Mouse (Mus musculus) embryonic facial prominence, embryonic 13.5 days (tissue): ENCODE data around the gene Bnip2. TPM values are rescaled to one million over a fixed set of nuclear protein-coding genes. Genes with fewer than 3 reads are reported as not detected.

Experiments
- ATAC-seq: fragments of 200-750 bp; cut with Nextera tagmentation; 2 replicates; pipeline ENCODE4 v1.8.0; 2017; ENCODE audit warnings: low read depth; ENCODE audit not compliant: insufficient number of reproducible peaks, insufficient read depth, low FRiP score, low TSS enrichment
- H3K27ac ChIP-seq: fragments of 300-500 bp; sonication (generic); 2 replicates; pipeline ENCODE4 v1.5.1; 2015; ENCODE audit warnings: moderate library complexity, mild to moderate bottlenecking, inconsistent platforms
- H3K27me3 ChIP-seq: fragments of 300-500 bp; sonication (generic); 2 replicates; pipeline ENCODE4 v1.6.1; 2015; ENCODE audit warnings: mild to moderate bottlenecking, inconsistent platforms
- H3K36me3 ChIP-seq: fragments of 300-500 bp; sonication (generic); 2 replicates; pipeline ENCODE4 v1.6.1; 2015; ENCODE audit warnings: mild to moderate bottlenecking, inconsistent platforms
- H3K4me1 ChIP-seq: fragments of 300-500 bp; sonication (generic); 2 replicates; pipeline ENCODE4 v1.6.1; 2015; ENCODE audit warnings: inconsistent platforms
- H3K4me2 ChIP-seq: fragments of 300-500 bp; sonication (generic); 2 replicates; pipeline ENCODE4 v1.6.1; 2015; ENCODE audit warnings: moderate library complexity, mild to moderate bottlenecking, inconsistent platforms
- H3K4me3 ChIP-seq: fragments of 300-500 bp; sonication (generic); 2 replicates; pipeline ENCODE4 v1.5.1; 2015; ENCODE audit warnings: mild to moderate bottlenecking, inconsistent platforms
- H3K9ac ChIP-seq: fragments of 300-500 bp; sonication (generic); 2 replicates; pipeline ENCODE4 v1.6.1; 2015; ENCODE audit warnings: mild to moderate bottlenecking, inconsistent platforms
- H3K9me3 ChIP-seq: fragments of 300-500 bp; sonication (generic); 2 replicates; pipeline ENCODE4 v1.6.1; 2016; ENCODE audit warnings: inconsistent platforms
- WGBS: fragments of 180-500 bp; shearing (Covaris S2); methylation state at CpG from one replicate; pipeline ENCODE4 v1.1.7; 2015; ENCODE audit warnings: mixed read lengths; 5-methylcytosine and 5-hydroxymethylcytosine counted together
- polyA plus RNA-seq: library from polyadenylated mRNA; unstranded; fragments of >200 nt; fragmentation: Nextera tagmentation; extraction: Ambion mirVana; gene quantifications from 2 replicates; pipeline ENCODE4 v1.2.1, GENCODE M21; 2015

Gene Bnip2
- polyA plus RNA-seq, 1 experiment from 2014 or later: 103 TPM

GRCm38 (mm10) chr9:70049416-70049783 is 60.1 kb downstream of the Bnip2 start:
- H3K9ac ChIP-seq: no peak overlapping the region

GRCm38 (mm10) chr9:70049839-70050238 is 60.6 kb downstream of the Bnip2 start:
- H3K36me3 ChIP-seq: no peaks in the 10 kb centered on the region
- H3K4me1 ChIP-seq: peaks cover 22% of the 10 kb centered on the region
- WGBS: 16% methylated on average over 8 of the region's 8 CpGs
- peak overlapping the region; percentile 38 for H3K4me2 ChIP-seq
- ATAC-seq: no peak
- H3K27me3 ChIP-seq: no peaks in the 10 kb centered on the region
- H3K4me3 ChIP-seq: no peak overlapping the region
- H3K9ac ChIP-seq: no peak overlapping the region
- H3K9me3 ChIP-seq: no peaks in the 10 kb centered on the region
- H3K27ac ChIP-seq: peak overlapping the region; percentile 11; the same call in 1 of the 2 replicates

More at GRCm38 (mm10) chr9:70049416-70049783, 60.1 kb downstream of the Bnip2 start:
- no peak overlapping the region for H3K4me3 ChIP-seq
- peak overlapping the region; percentile 38 for H3K4me2 ChIP-seq
- 33% methylated on average over 3 of the region's 3 CpGs for WGBS
- no peaks in the 10 kb centered on the region for H3K9me3 ChIP-seq
- ATAC-seq: no peak
- no peaks in the 10 kb centered on the region for H3K27me3 ChIP-seq
- peak overlapping the region; percentile 39; the same call in 1 of the 2 replicates for H3K27ac ChIP-seq
- no peaks in the 10 kb centered on the region for H3K36me3 ChIP-seq
- peaks cover 22% of the 10 kb centered on the region for H3K4me1 ChIP-seq

- no peak overlapping the region for H3K9ac ChIP-seq
- WGBS: 80% methylated on average over 3 of the region's 3 CpGs
- H3K27ac ChIP-seq: no peak overlapping the region
- H3K4me3 ChIP-seq: no peak overlapping the region
- no peaks in the 10 kb centered on the region for H3K36me3 ChIP-seq
- H3K27me3 ChIP-seq: no peaks in the 10 kb centered on the region
- H3K4me1 ChIP-seq: peaks cover 21% of the 10 kb centered on the region
- H3K4me2 ChIP-seq: no peak overlapping the region
- no peak for ATAC-seq
- no peaks in the 10 kb centered on the region for H3K9me3 ChIP-seq
These were observed 63.5 kb downstream of the Bnip2 start for GRCm38 (mm10) chr9:70052730-70053129.

DNA sequence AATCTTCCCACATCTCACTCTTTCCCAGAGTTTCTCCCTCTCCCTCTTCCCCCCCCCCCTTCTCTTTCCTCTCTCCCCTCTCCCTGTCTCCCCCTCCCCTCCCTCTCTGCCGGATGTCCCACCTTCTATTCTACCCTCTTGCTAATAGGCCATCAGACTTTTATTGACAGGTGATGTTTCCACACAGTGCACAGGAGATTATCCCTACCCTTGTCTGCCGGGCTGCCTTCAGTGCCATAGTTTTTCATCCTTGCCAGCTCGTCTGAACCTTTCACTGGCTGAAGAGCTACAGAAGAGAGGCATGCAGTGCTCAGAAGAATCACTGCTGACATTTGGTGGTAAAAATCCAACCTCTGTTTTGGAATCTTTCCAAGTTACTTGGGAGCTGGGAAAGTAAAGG is 64.1 kb downstream of the Bnip2 start:
- H3K27me3 ChIP-seq: no peaks in the 10 kb centered on the region
- H3K4me2 ChIP-seq: no peak overlapping the region
- no peak overlapping the region for H3K27ac ChIP-seq
- no peaks in the 10 kb centered on the region for H3K9me3 ChIP-seq
- no peak overlapping the region for H3K9ac ChIP-seq
- H3K36me3 ChIP-seq: no peaks in the 10 kb centered on the region
- no peak for ATAC-seq
- peaks cover 14% of the 10 kb centered on the region for H3K4me1 ChIP-seq
- WGBS: 39% methylated on average over 3 of the region's 3 CpGs
- H3K4me3 ChIP-seq: no peak overlapping the region

Other genes with a start within 250 kb of the Bnip2 start
- 0.08 TPM in 1 of 2 replicates, not detected in the other for gene Foxb1, start 228.5 kb upstream of the Bnip2 start, polyA plus RNA-seq
- 205 and 221 TPM in 2 replicates for gene Gtf2a2, start 23.1 kb downstream of the Bnip2 start, polyA plus RNA-seq
- gene Gcnt3, start 48.6 kb downstream of the Bnip2 start, polyA plus RNA-seq: 0.07 TPM in 1 of 2 replicates, not detected in the other
- 8.5 and 12.1 TPM in 2 replicates for gene Fam81a, start 153.1 kb downstream of the Bnip2 start, polyA plus RNA-seq
- 23.2 and 24.5 TPM in 2 replicates for gene Myo1e, start 217.9 kb downstream of the Bnip2 start, polyA plus RNA-seq